Mouse (Mus musculus): ENCODE results near the gene Catsper1. TPM values are rescaled to one million over a fixed set of nuclear protein-coding genes. Genes with fewer than 3 reads are reported as not detected.

Gene Catsper1
- total and polyA plus RNA-seq, 2 experiments: not detected

- TF ChIP-seq CTCF (IDR thresholded peaks at IDR 0.05; ENCODE audit: low read depth, low read length) (no peak), POLR2A (IDR thresholded peaks at IDR 0.05; ENCODE audit: extremely low read depth, insufficient read depth, low read length) (no peak)
- H3K4me3 ChIP-seq (ENCODE audit: insufficient read depth, low read depth, low read length): no peak overlapping the region
- WGBS: 89% methylated on average over 3 of the region's 3 CpGs
- no peak overlapping the region for H3K27ac ChIP-seq (replicated peaks; ENCODE audit: insufficient read depth, low read depth, low read length)
- H3K4me1 ChIP-seq (ENCODE audit: control insufficient read depth, insufficient read depth, low read length): peaks cover 2% of the 10 kb centered on the region; the same call in 1 of the 2 replicates
- H3K79me2 ChIP-seq (ENCODE audit: control insufficient read depth, insufficient read depth, low read length): peaks cover 6% of the 10 kb centered on the region; the same call in 1 of the 2 replicates
- peaks cover 15% of the 10 kb centered on the region for H3K36me3 ChIP-seq (ENCODE audit: control insufficient read depth, insufficient read depth, low read length)
- DNase-seq (ENCODE audit: extremely low read depth, low read depth, low spot score): no peak
- no peaks in the 10 kb centered on the region for H3K27me3 ChIP-seq (ENCODE audit: control insufficient read depth, insufficient read depth, low read length)
- no peak overlapping the region for H3K9ac ChIP-seq (ENCODE audit: low read depth, low read length)
These were observed 35.4 kb downstream of the Catsper1 start for GRCm38 (mm10) chr19:5370932-5371331.

DNA sequence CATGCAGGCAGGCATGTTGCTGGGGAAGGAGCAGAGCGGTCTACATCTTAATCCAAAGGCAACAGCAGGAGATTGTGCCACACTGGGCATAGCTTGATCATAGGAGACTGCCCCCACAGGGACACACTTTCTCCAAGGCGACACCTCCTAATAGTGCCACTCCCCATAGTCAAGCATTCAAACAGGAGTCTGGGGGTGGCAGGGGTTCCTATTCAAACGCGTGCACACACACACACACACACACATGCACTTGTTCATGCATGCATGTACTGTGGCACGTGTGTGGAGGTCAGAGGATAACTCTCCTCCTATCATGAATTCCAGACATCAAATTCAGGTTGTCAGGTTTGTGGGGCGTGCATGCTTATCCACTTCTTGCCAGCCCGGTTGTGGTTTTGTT is 37.2 kb downstream of the Catsper1 start:
- Histone ChIP-seq H3K4me3 (ENCODE audit: insufficient read depth, low read depth, low read length) (no peak overlapping the region), H3K79me2 (ENCODE audit: control insufficient read depth, insufficient read depth, low read length) (no peaks in the 10 kb centered on the region), H3K27me3 (ENCODE audit: control insufficient read depth, insufficient read depth, low read length) (no peaks in the 10 kb centered on the region), H3K36me3 (ENCODE audit: control insufficient read depth, insufficient read depth, low read length) (peaks cover 15% of the 10 kb centered on the region), H3K4me1 (ENCODE audit: control insufficient read depth, insufficient read depth, low read length) (no peaks in the 10 kb centered on the region), H3K27ac (replicated peaks; ENCODE audit: insufficient read depth, low read depth, low read length) (no peak overlapping the region), H3K9ac (ENCODE audit: low read depth, low read length) (no peak overlapping the region)
- no peak for DNase-seq (ENCODE audit: extremely low read depth, low read depth, low spot score)
- no peak for TF ChIP-seq CTCF (IDR thresholded peaks at IDR 0.05; ENCODE audit: low read depth, low read length)
- TF ChIP-seq POLR2A (IDR thresholded peaks at IDR 0.05; ENCODE audit: extremely low read depth, insufficient read depth, low read length): no peak
- WGBS: 94% methylated on average over 7 of the region's 7 CpGs

- WGBS: 85% methylated on average over 4 of the region's 4 CpGs
- TF ChIP-seq POLR2A (IDR thresholded peaks at IDR 0.05; ENCODE audit: extremely low read depth, insufficient read depth, low read length): no peak
- Histone ChIP-seq H3K4me1 (ENCODE audit: control insufficient read depth, insufficient read depth, low read length) (no peaks in the 10 kb centered on the region), H3K27me3 (ENCODE audit: control insufficient read depth, insufficient read depth, low read length) (no peaks in the 10 kb centered on the region), H3K27ac (replicated peaks; ENCODE audit: insufficient read depth, low read depth, low read length) (no peak overlapping the region), H3K36me3 (ENCODE audit: control insufficient read depth, insufficient read depth, low read length) (peaks cover 24% of the 10 kb centered on the region), H3K9ac (ENCODE audit: low read depth, low read length) (no peak overlapping the region), H3K79me2 (ENCODE audit: control insufficient read depth, insufficient read depth, low read length) (no peaks in the 10 kb centered on the region), H3K4me3 (ENCODE audit: insufficient read depth, low read depth, low read length) (no peak overlapping the region)
- no peak for DNase-seq (ENCODE audit: extremely low read depth, low read depth, low spot score)
These were observed 38.6 kb downstream of the Catsper1 start for GRCm38 (mm10) chr19:5374177-5374576.

- Histone ChIP-seq H3K9ac (ENCODE audit: low read depth, low read length) (no peak overlapping the region), H3K4me3 (ENCODE audit: insufficient read depth, low read depth, low read length) (no peak overlapping the region), H3K4me1 (ENCODE audit: control insufficient read depth, insufficient read depth, low read length) (no peaks in the 10 kb centered on the region), H3K79me2 (ENCODE audit: control insufficient read depth, insufficient read depth, low read length) (no peaks in the 10 kb centered on the region), H3K27ac (replicated peaks; ENCODE audit: insufficient read depth, low read depth, low read length) (no peak overlapping the region), H3K36me3 (ENCODE audit: control insufficient read depth, insufficient read depth, low read length) (peaks cover 23% of the 10 kb centered on the region), H3K27me3 (ENCODE audit: control insufficient read depth, insufficient read depth, low read length) (no peaks in the 10 kb centered on the region)
- no peak for TF ChIP-seq CTCF (IDR thresholded peaks at IDR 0.05; ENCODE audit: low read depth, low read length)
- DNase-seq (ENCODE audit: extremely low read depth, low read depth, low spot score): no peak
- WGBS: 63% methylated on average over 4 of the region's 4 CpGs
These were observed 39.2 kb downstream of the Catsper1 start for GRCm38 (mm10) chr19:5374748-5375147.

DNA sequence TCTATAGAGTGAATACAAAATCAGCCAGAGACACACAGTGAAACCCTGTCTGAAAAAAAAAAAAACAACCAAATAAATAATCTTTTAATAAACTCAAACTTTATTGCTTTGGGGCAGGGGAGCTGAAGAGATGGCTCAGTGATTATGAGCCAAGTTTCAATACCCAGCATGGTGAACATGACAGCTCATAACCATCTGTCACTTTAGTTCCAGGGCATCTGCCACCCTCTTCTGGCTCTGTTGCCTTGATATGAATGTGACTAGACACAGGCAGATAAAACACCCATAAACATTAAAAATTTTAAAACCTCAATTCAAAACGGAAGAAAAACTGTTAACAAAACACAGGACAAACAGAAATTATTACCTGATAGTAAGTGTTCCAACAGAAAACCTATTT is 41.9 kb downstream of the Catsper1 start:
- Histone ChIP-seq H3K79me2 (ENCODE audit: control insufficient read depth, insufficient read depth, low read length) (no peaks in the 10 kb centered on the region), H3K36me3 (ENCODE audit: control insufficient read depth, insufficient read depth, low read length) (peaks cover 27% of the 10 kb centered on the region), H3K4me3 (ENCODE audit: insufficient read depth, low read depth, low read length) (no peak overlapping the region), H3K27me3 (ENCODE audit: control insufficient read depth, insufficient read depth, low read length) (no peaks in the 10 kb centered on the region), H3K4me1 (ENCODE audit: control insufficient read depth, insufficient read depth, low read length) (no peaks in the 10 kb centered on the region), H3K27ac (replicated peaks; ENCODE audit: insufficient read depth, low read depth, low read length) (no peak overlapping the region), H3K9ac (ENCODE audit: low read depth, low read length) (no peak overlapping the region)
- TF ChIP-seq CTCF (IDR thresholded peaks at IDR 0.05; ENCODE audit: low read depth, low read length) (no peak), POLR2A (IDR thresholded peaks at IDR 0.05; ENCODE audit: extremely low read depth, insufficient read depth, low read length) (no peak)
- no peak for DNase-seq (ENCODE audit: extremely low read depth, low read depth, low spot score)
- WGBS: 92% methylated on average over 1 of the region's 1 CpGs

GRCm38 (mm10) chr19:5383326-5383725 is 47.8 kb downstream of the Catsper1 start:
- Histone ChIP-seq H3K36me3 (ENCODE audit: control insufficient read depth, insufficient read depth, low read length) (peaks cover 25% of the 10 kb centered on the region), H3K4me1 (ENCODE audit: control insufficient read depth, insufficient read depth, low read length) (peaks cover 10% of the 10 kb centered on the region), H3K4me3 (ENCODE audit: insufficient read depth, low read depth, low read length) (no peak overlapping the region), H3K9ac (ENCODE audit: low read depth, low read length) (no peak overlapping the region), H3K79me2 (ENCODE audit: control insufficient read depth, insufficient read depth, low read length) (peaks cover 15% of the 10 kb centered on the region), H3K27ac (replicated peaks; ENCODE audit: insufficient read depth, low read depth, low read length) (no peak overlapping the region), H3K27me3 (ENCODE audit: control insufficient read depth, insufficient read depth, low read length) (no peaks in the 10 kb centered on the region)
- DNase-seq (ENCODE audit: extremely low read depth, low read depth, low spot score): no peak
- no peak for TF ChIP-seq CTCF (IDR thresholded peaks at IDR 0.05; ENCODE audit: low read depth, low read length)
- no peak for TF ChIP-seq POLR2A (IDR thresholded peaks at IDR 0.05; ENCODE audit: extremely low read depth, insufficient read depth, low read length)
- 95% methylated on average over 12 of the region's 12 CpGs for WGBS

Measured in liver, adult 2 months (tissue).